Mouse (Mus musculus) retina, adult 2 months (tissue): Measurements from ENCODE around the gene Ccr5.
A peak's percentile ranks its signal among the peaks of the same experiment; 100 is the strongest.
"Not testable (repeated sequence)": the region's sequence is repeated elsewhere in the genome, so short reads cannot be mapped to it uniquely, and the experiment has no call there.

ENCODE experiments used
- DNase-seq: peaks from one replicate; pipeline ENCODE4 v3.0.0-alpha.2; 2012; ENCODE audit warnings: low read depth, low spot score

The Ccr5 gene

GRCm38 (mm10) chr9:124121387-124122184 is at the start of gene Ccr5:
Gene Ccr5 (plus strand): TSS chr9:124121543.
- no peak for DNase-seq

- no peak for DNase-seq
Observed at GRCm38 (mm10) chr9:124079803-124080202, 41.5 kb upstream of the Ccr5 start.

- DNase-seq = not testable (repeated sequence)
Observed at GRCm38 (mm10) chr9:124080471-124080870, 40.9 kb upstream of the Ccr5 start.

GRCm38 (mm10) chr9:124090441-124090840 is 30.9 kb upstream of the Ccr5 start:
- DNase-seq = no peak

- DNase-seq = no peak
Observed at GRCm38 (mm10) chr9:124099127-124099526, 22.2 kb upstream of the Ccr5 start.

GRCm38 (mm10) chr9:124100357-124100756 is 21.0 kb upstream of the Ccr5 start:
- no peak for DNase-seq

- no peak for DNase-seq
Observed at GRCm38 (mm10) chr9:124101723-124102122, 19.6 kb upstream of the Ccr5 start, which contains the start of gene Ccr2. Gene Ccr2 (plus strand): TSS chr9:124101950.

- no peak for DNase-seq
Observed at GRCm38 (mm10) chr9:124103199-124103598, 18.1 kb upstream of the Ccr5 start.

- no peak for DNase-seq
Observed at GRCm38 (mm10) chr9:124105196-124105595, 16.1 kb upstream of the Ccr5 start.

GRCm38 (mm10) chr9:124107232-124107631 is 14.1 kb upstream of the Ccr5 start:
- no peak for DNase-seq

GRCm38 (mm10) chr9:124108356-124109127 is 12.8 kb upstream of the Ccr5 start:
- DNase-seq = no peak

- DNase-seq = no peak
Observed at GRCm38 (mm10) chr9:124111997-124112396, 9.3 kb upstream of the Ccr5 start.

- DNase-seq = no peak
Observed at GRCm38 (mm10) chr9:124112591-124113239, 8.6 kb upstream of the Ccr5 start.

GRCm38 (mm10) chr9:124113777-124114176 is 7.6 kb upstream of the Ccr5 start:
- no peak for DNase-seq

GRCm38 (mm10) chr9:124118489-124118888 is 2.9 kb upstream of the Ccr5 start:
- DNase-seq = no peak

GRCm38 (mm10) chr9:124125576-124125975 is 4.2 kb downstream of the Ccr5 start:
- no peak for DNase-seq

- no peak for DNase-seq
Observed at GRCm38 (mm10) chr9:124126373-124126772, 5.0 kb downstream of the Ccr5 start.

GRCm38 (mm10) chr9:124127412-124127811 is 6.1 kb downstream of the Ccr5 start:
- no peak for DNase-seq

GRCm38 (mm10) chr9:124128379-124128778 is 7.0 kb downstream of the Ccr5 start:
- peak; percentile 18 for DNase-seq

- DNase-seq = not testable (repeated sequence)
Observed at GRCm38 (mm10) chr9:124132899-124133298, 11.6 kb downstream of the Ccr5 start.

- not testable (repeated sequence) for DNase-seq
Observed at GRCm38 (mm10) chr9:124134919-124135318, 13.6 kb downstream of the Ccr5 start.

- no peak for DNase-seq
Observed at GRCm38 (mm10) chr9:124137619-124138018, 16.3 kb downstream of the Ccr5 start.
